Comparison of ENCODE assay signal across 8 mouse cellular contexts in the genomic region with DNA sequence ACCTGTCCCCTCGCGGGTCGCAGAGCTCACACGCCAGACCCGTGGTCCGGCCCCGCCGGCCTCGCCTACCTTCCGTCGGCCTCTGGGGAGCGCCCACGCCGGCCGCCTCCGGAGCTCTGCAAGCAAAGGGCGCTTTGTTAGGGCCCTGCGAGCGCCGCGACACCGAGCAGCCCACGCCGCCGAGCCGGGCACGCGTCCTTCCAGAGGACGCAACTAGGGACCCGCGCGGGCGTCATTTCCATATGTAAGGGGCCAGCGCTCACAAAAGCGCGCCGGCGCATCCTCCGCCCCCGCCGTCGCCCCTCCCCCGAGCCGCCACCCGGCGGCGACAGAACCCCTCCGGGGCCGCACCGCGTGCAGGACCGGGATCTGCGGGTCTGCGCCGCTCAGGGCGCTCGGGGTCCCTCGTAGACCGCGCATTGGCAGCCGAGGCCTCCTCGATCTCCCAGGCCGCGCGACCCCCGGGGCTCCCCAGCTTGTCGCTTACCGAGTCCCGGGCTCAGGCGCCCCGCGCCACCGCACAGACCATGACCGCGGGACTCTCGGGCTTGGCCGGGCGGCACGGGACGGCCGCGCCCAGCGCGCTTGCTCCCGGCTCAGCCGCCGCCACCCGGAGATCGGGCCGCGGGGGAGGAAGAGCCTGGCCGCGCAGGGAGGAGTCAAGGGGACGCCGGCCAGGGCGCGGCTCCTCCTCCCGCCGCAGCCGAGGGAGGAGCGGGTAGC. TPM values are rescaled to one million over a fixed set of nuclear protein-coding genes. Genes with fewer than 3 reads are reported as not detected.
DNase-seq lines count a peak whose midpoint lies in the region; ATAC-seq lines count a peak whose summit lies in the region.

No protein-coding gene starts in this region.

- peak; percentile 85 for DNase-seq in NIH3T3 (ENCODE audit: low read depth)
- DNase-seq in cerebellum, adult 9-10 months: peak; percentile 45
- peak; percentile 46 for DNase-seq in forelimb bud, embryonic 11.5 days (ENCODE audit: low read depth, low spot score)
- DNase-seq in layer of hippocampus, postnatal 14 days (ENCODE audit: low spot score in 2 of 2): peak; percentile 59 to 62
- DNase-seq in lung, postnatal 36 days: peak; percentile 82
- DNase-seq in retina, postnatal 1 day: peak; percentile 88
- peak; percentile 86 for DNase-seq in thymus, postnatal 4 days

- ATAC-seq in hematopoietic stem cell, adult 5-6 weeks (replicated peaks in 1 of 2; ENCODE audit: insufficient read depth in 1 of 2, low FRiP score in 2 of 2, low TSS enrichment in 1 of 2, low read depth in 1 of 2, poor library complexity in 2 of 2, severe bottlenecking in 2 of 2): peak; percentile 74 to 77

RNA-seq across cellular contexts. Expression of a gene that starts 2.0 kb away (rescaled TPM):
- total RNA-seq in hematopoietic stem cell, adult 5-6 weeks (2017): 51.4 and 90.5 TPM in 2 replicates
- total RNA-seq in layer of hippocampus, postnatal 14 days (2021): 10 to 100 TPM; 55.1 to 55.9 TPM

RNA-seq across cellular contexts. Expression of a gene that starts 42.4 kb away (rescaled TPM):
- not detected in 2 replicates for total RNA-seq in hematopoietic stem cell, adult 5-6 weeks (2017)
- total RNA-seq in layer of hippocampus, postnatal 14 days (2021): not detected

Comparison
In these comparisons a context has a peak if more than half of its experiments do, and no peak if none do; other contexts are left out.
1. Peak in every context shown above with its lines: DNase-seq and ATAC-seq.